Mouse (Mus musculus) heart, adult 2 months (tissue): ENCODE measurements around the gene Fhad1.

Experiments used
- CTCF ChIP-seq: fragments of 200-600 bp; IDR thresholded peaks from 2 replicates; pipeline ENCODE4 v1.8.1; 2022; ENCODE audit warnings: antibody characterized with exemption, mild to moderate bottlenecking, moderate library complexity
- EP300 ChIP-seq: fragments of 200-500 bp; IDR thresholded peaks from 2 replicates; pipeline ENCODE4 v1.6.1; 2011; ENCODE audit warnings: low read depth, low read length, control low read depth; ENCODE audit not compliant: insufficient read depth
- POLR2A ChIP-seq: fragments of 200-500 bp; IDR thresholded peaks from 2 replicates; pipeline ENCODE4 v1.6.1; 2011; ENCODE audit warnings: mild to moderate bottlenecking, low read depth, low read length, control low read depth; ENCODE audit not compliant: insufficient read depth

DNA sequence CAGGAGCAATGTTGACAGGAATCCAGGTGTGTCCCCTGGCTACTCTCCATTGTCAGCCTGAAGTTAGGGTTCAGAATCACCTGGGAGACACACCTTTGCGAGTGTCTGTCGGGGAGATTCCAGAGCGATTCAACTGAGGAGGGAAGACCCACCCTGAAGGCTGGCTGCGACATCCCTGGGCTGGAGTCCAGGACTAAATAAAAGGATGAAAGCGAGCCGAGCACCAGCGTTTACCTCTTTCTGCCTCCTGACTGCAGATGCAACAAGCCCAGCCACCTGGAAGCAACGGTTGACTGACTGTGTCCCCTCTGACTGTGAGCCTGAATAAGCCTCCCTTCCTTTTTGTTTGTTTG, 44.9 kb upstream of the Fhad1 start:
- TF ChIP-seq POLR2A, result no peak
- TF ChIP-seq CTCF, result no peak
- no peak for TF ChIP-seq EP300
